Mouse (Mus musculus): Measurements from ENCODE around the gene Arhgap23. TPM values are rescaled to one million over a fixed set of nuclear protein-coding genes. Genes with fewer than 3 reads are reported as not detected.

Arhgap23 gene
- polyA plus RNA-seq, 1 experiment from 2014 or later, result 16.0 TPM

DNA sequence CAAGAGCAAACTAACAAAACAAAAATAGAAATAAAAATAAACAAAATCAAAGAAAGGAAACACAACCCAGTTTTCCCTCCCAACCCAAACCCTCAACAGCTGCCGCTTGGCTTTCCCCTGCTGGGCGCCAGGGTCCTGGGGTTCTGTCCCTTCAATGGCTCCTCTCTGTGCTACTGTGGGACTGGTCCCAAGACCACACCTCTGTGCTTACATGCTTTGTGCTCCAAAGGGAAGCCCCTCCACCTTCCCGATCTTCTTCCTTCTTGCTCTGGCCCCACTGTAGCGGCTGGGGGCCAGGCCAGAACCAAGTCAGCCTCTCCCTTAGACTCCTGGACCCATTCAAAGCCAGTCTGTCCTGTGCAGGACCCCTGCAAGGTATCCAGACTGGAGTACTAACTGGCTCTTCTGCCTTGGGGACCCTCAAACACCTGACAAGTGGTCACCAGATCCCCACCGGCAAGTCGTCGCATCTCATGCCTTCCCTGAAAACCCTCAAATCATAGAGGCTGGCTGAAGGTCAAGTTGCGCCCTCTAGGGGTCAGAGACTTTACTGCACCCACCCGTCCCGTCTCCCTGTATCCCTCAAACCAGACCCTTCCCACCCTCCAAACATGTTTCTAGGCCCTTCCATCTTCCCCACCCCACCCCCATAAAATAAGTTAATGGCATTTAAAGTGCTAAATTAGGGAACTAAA lies 95.8 kb downstream of the Arhgap23 start:
- no peak for TF ChIP-seq CTCF (IDR thresholded peaks at IDR 0.05)
- DNase-seq (ENCODE audit: low read depth, low spot score) (no peak), ATAC-seq (no peak)
- POLR2A ChIA-PET, result no interaction called here
- H3K27me3 ChIP-seq, result no peaks in the 10 kb centered on the region
- CTCF ChIA-PET, result no interaction called here
- in situ Hi-C loops (cut with MboI; ENCODE audit: low pct_unique_long_range_greater_than_20kb), result no loop called here

DNA sequence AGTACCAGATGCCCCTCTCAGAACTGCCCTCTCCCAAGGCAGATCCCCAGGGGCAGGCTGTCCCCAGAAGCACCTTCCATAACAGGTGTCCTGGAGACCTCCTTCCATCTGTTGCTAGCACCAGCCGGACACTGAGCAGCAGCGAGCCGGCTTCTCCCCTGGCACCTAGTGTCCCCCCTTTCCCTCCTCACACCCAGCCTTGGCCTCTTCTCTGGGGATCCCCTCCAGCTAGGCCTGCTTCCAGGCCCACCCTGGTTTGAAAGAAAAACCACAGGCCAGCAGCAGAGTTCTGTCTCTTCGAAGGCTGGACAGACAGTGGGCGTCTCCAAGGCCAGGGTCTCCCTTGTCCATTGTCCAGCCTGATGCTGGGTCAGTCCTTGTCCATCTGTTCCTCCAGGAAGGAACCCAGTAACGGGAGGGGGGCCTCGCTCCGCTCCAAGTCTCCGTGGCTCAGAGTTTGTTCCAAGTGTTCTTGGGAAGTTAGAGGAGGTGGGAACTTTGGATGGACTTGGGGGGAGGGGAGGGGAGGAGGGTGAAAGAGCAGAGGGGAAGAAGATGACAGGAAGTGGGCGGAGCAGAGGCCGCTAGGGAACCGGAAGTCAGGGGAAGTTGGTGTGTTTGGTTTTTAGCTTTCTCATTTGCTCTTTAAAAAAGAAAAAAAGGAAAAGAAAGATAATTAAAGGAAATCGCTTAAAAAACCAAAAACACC lies 96.5 kb downstream of the Arhgap23 start:
- in situ Hi-C loops (cut with MboI; ENCODE audit: low pct_unique_long_range_greater_than_20kb), result no loop called here
- TF ChIP-seq CTCF (IDR thresholded peaks at IDR 0.05), result no peak
- POLR2A ChIA-PET, result no interaction called here
- DNase-seq (ENCODE audit: low read depth, low spot score) (no peak), ATAC-seq (no peak)
- CTCF ChIA-PET, result no interaction called here
- H3K27me3 ChIP-seq, result no peaks in the 10 kb centered on the region

DNA sequence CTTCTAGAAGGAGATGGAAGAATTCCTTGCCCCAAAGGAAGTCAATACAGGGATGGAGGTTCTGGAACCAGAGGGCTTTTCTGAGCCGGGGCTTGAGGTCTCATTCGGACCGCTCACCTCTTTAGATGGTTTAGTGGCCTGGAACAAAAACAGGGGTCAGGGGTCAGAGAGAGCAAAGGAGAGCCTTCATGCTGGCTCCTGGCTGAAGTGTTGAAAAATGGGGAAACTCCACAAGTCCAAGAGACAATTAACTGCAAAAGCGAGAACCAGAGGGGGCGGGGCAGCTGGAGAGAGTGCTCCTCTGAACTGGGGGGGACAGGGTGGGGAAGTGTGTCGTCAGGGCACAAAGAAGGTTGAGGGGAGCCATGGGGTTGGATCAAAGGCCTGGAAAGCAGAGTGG lies 97.2 kb downstream of the Arhgap23 start:
- ChIA-PET CTCF (interaction anchor here (1.5 kb wide), 1 partner anchor 23 kb away, joined by 3 read pairs; no protein-coding TSS in a partner anchor), POLR2A (no interaction called here)
- ATAC-seq (no peak), DNase-seq (ENCODE audit: low read depth, low spot score) (no peak)
- no peaks in the 10 kb centered on the region for H3K27me3 ChIP-seq
- in situ Hi-C loops (cut with MboI; ENCODE audit: low pct_unique_long_range_greater_than_20kb), result no loop called here
- TF ChIP-seq CTCF (IDR thresholded peaks at IDR 0.05), result no peak

DNA sequence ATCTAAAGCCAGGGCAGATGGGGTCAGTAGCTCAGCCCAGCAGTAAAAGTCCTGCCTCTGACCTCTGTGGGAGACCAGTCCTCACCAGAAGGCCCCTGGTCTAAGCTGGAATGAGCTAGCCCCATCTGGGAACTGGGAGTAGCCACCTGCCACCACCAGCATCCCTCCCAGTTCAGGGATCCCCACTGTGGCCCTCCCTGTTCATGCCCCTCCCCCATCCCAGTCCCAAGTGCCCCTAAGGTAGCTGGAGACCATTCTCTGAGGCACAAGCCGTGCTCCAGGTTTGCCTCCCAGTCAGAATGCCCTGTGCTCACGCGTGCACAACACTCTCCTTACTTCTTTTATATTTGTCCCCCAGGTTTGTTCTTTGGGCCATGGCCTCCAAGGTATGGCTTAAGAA lies 97.7 kb downstream of the Arhgap23 start:
- ChIA-PET POLR2A (no interaction called here), CTCF (interaction anchor here (0.9 to 1.5 kb wide), 2 partner anchors 9 to 23 kb away, joined by 3 read pairs; no protein-coding TSS in a partner anchor)

DNA sequence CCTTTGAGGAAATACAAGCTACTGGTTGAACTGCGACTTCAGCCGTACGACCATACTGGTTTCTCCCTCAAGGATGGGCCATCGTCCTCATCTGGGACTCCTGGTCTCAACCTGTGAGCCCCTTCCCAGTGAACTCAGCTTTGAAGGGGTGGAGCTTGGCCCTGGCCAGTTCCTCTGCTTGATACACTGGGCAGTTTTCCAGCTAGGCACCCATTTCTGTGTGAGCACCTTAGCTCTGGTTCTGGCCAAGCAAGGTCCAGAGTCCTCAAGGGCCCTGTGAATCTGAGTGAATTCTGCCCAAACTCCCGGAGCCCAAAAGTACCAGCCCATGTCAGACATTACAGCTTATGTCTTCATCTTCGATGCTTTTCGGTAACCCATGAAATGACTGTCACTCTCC lies 105.2 kb downstream of the Arhgap23 start:
- no peak for DNase-seq (ENCODE audit: low read depth, low spot score)
- no peak for TF ChIP-seq CTCF (IDR thresholded peaks at IDR 0.05)
- in situ Hi-C loops (cut with MboI; ENCODE audit: low pct_unique_long_range_greater_than_20kb), result no loop called here
- ATAC-seq, result no peak
- no peaks in the 10 kb centered on the region for H3K27me3 ChIP-seq
- ChIA-PET CTCF (interaction anchor here (0.9 to 1.0 kb wide), 3 partner anchors 10 to 108 kb away, joined by 3 read pairs; partner anchors contain the start of genes Epop and Srcin1), POLR2A (interaction anchor here (1.0 kb wide), 1 partner anchor 22 kb away, joined by 4 read pairs; no protein-coding TSS in a partner anchor)

More for the DNA sequence above, 97.7 kb downstream of the Arhgap23 start:
- TF ChIP-seq CTCF (IDR thresholded peaks at IDR 0.05), result no peak
- no peaks in the 10 kb centered on the region for H3K27me3 ChIP-seq
- in situ Hi-C loops (cut with MboI; ENCODE audit: low pct_unique_long_range_greater_than_20kb), result no loop called here
- no peak for DNase-seq (ENCODE audit: low read depth, low spot score)
- no peak for ATAC-seq

DNA sequence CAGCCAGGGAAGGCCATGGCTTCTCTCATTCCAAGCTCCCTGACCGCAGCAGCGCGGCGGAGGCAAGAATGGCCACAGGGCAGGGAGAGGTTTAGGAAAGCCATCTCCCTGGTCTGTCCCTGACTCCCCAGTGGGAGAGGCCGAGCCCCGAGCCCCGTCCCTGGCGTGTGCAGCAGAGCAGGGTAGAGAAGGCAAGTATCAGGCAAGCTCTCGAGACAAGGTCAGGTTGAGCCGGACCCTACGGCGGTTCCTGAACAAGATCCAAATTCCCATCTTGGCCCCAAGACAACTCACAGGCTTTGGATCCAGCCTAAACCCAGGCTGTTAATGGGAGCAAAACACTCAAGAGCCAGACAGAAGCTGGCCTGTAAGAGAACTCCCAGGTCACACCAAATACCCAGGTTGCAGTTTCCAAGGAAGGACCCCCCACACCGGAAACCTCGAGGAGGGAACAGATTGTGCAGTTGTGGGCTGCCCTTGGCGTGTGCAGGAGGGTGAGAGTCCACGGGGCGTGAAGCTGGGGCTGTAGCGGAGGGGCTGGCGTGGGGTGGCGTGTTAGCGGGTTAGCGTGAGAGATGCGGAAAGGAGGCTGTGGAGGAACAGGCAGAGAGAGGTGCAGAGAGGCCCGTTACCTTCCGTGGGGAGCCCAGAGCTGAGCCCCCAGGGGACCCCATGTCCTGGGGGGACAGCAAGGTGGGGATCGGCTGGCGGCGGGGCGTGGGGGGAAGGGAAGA lies 106.6 kb downstream of the Arhgap23 start:
- in situ Hi-C loops (cut with MboI; ENCODE audit: low pct_unique_long_range_greater_than_20kb), result no loop called here

DNA sequence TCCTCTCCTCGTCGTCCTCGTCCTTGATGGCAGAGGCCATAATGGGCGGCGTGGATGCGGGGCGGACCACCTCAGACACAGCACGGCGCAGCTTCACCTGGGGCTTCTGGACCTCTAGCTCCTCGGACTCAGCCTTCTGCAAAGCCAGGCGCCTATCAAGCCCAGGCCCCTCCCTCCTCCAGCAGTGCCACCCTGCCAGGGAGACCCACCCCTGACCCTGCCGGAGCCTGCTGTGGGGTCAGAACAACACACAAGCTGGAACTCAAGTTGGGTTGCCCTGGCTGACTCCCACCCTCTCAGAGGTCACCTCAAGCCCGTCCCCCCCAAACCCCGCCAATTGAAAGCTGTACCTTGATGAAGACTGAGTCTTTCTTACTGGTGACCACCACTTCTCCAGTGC lies 107.8 kb downstream of the Arhgap23 start:
- ChIA-PET POLR2A (interaction anchor here (0.5 kb wide), 1 partner anchor 32 kb away, joined by 3 read pairs; no protein-coding TSS in a partner anchor), CTCF (interaction anchor here (0.7 to 1.6 kb wide), 3 partner anchors 9 to 35 kb away, joined by 3 to 8 read pairs (median 3); no protein-coding TSS in a partner anchor)
- in situ Hi-C loops (cut with MboI; ENCODE audit: low pct_unique_long_range_greater_than_20kb), result no loop called here
- TF ChIP-seq CTCF (IDR thresholded peaks at IDR 0.05), result no peak
- H3K27me3 ChIP-seq, result peaks cover 7% of the 10 kb centered on the region
- ATAC-seq, result no peak
- no peak for DNase-seq (ENCODE audit: low read depth, low spot score)

More for the DNA sequence above, 106.6 kb downstream of the Arhgap23 start:
- no peak for TF ChIP-seq CTCF (IDR thresholded peaks at IDR 0.05)
- POLR2A ChIA-PET, result no interaction called here
- peaks cover 7% of the 10 kb centered on the region for H3K27me3 ChIP-seq
- CTCF ChIA-PET, result no interaction called here
- no peak for ATAC-seq
- no peak for DNase-seq (ENCODE audit: low read depth, low spot score)

DNA sequence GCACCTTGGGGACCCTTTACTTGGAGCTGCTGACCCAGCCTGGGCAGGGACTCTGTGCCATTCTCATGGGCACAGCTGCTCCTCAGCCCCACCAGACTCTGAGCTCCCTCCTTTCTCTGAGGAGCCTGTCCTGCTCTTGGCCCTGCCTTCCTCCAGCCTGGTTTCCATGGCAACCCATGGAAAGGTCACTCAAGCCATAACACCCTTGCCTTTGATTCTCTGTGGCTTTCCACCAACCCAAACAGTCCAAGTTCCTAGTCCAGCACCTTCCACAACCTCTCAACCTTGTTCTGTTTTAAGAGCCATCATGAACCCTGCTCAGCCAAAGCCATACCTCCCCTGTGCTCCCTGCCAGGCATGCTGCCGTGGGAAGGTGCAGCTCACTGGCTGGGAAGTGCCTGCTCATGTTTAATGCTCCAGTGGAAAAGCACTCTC lies 108.5 kb downstream of the Arhgap23 start:
- in situ Hi-C loops (cut with MboI; ENCODE audit: low pct_unique_long_range_greater_than_20kb), result no loop called here
- no peak for DNase-seq (ENCODE audit: low read depth, low spot score)
- no peak for ATAC-seq
- H3K27me3 ChIP-seq, result peaks cover 7% of the 10 kb centered on the region
- no peak for TF ChIP-seq CTCF (IDR thresholded peaks at IDR 0.05)
- POLR2A ChIA-PET, result no interaction called here
- CTCF ChIA-PET, result interaction anchor here (0.9 to 1.6 kb wide), 2 partner anchors 8 to 96 kb away, joined by 3 to 8 read pairs; no protein-coding TSS in a partner anchor

DNA sequence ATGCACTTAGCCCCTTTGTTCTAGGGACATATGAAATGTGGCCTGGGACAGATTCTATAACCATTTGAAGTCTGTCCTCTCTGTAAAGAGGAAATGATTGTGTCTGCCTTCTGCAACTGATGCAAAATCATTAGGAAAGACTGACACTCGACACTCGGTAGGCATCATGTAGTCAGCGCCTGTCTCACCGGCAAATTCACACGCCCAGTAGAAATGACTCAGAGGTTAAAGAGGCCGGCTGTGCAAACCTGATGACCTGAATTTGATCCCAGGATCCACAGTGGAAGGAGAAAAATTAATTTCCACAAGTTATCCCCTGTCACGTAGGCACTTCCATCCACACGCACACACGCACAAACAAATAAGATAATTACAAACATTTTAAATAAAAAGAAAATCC lies 109.0 kb downstream of the Arhgap23 start:
- DNase-seq (ENCODE audit: low read depth, low spot score) (no peak), ATAC-seq (no peak)
- POLR2A ChIA-PET, result no interaction called here
- CTCF ChIA-PET, result interaction anchor here (0.9 kb wide), 1 partner anchor 96 kb away, joined by 3 read pairs; no protein-coding TSS in a partner anchor
- TF ChIP-seq CTCF (IDR thresholded peaks at IDR 0.05), result no peak
- in situ Hi-C loops (cut with MboI; ENCODE audit: low pct_unique_long_range_greater_than_20kb), result no loop called here
- peaks cover 7% of the 10 kb centered on the region for H3K27me3 ChIP-seq

DNA sequence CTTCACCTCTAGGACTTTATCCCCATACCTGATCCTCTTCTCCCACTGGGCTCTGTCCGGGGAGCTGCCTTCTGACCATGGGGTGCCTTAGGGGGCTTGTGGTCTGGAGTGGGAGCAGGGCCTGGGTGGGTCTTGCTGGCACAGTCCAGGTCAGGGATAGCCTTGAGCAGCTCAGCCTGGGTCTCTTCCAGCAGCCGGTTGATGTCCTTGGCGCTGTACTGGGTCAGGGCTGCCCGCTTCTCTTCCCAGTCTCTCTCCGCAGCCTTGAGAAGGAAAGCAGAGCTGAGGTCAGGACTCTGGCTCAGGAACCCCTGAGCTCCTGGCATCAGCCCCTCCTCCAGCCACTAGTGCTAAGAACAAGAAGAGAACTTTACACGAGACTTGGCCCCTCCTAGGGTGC lies 110.0 kb downstream of the Arhgap23 start:
- ChIA-PET CTCF (no interaction called here), POLR2A (interaction anchor here (0.7 kb wide), 1 partner anchor 221 kb away, joined by 3 read pairs; no protein-coding TSS in a partner anchor)
- no peak for ATAC-seq
- peaks cover 7% of the 10 kb centered on the region for H3K27me3 ChIP-seq
- no peak for DNase-seq (ENCODE audit: low read depth, low spot score)
- in situ Hi-C loops (cut with MboI; ENCODE audit: low pct_unique_long_range_greater_than_20kb), result loop anchor here (5.0 kb wide), 1 partner anchor 97 kb away; no protein-coding TSS in a partner anchor
- no peak for TF ChIP-seq CTCF (IDR thresholded peaks at IDR 0.05)

Measured in Patski (cell line).